Mouse (Mus musculus) left cerebral cortex, adult 18-20 months (tissue): ENCODE data around the gene Stx11. TPM values are rescaled to one million over a fixed set of nuclear protein-coding genes. Genes with fewer than 3 reads are reported as not detected.
"Not testable (repeated sequence)": the region's sequence is repeated elsewhere in the genome, so short reads cannot be mapped to it uniquely, and the experiment has no call there.

ENCODE experiments used
- DNase-seq, 2 experiments: peaks; one replicate each; pipeline ENCODE4 v3.0.0; 2021 to 2022; ENCODE audit warnings: low spot score in 2 of 2, mixed read lengths in 1 of 2
- total RNA-seq, 2 experiments: library from RNA; stranded (reverse); gene quantifications; 2 replicates each; pipeline ENCODE4 v1.2.3; 2021

Gene Stx11
- total RNA-seq, 2 experiments from 2014 or later: 0.07 to 0.37 TPM

- no peak for DNase-seq
Observed at GRCm38 (mm10) chr10:12961546-12961945, 2.6 kb downstream of the Stx11 start.

- DNase-seq: no peak
Observed at GRCm38 (mm10) chr10:12957271-12957670, 6.8 kb downstream of the Stx11 start.

GRCm38 (mm10) chr10:12955831-12956230 is 8.3 kb downstream of the Stx11 start:
- DNase-seq: no peak

GRCm38 (mm10) chr10:12951358-12951757 is 12.7 kb downstream of the Stx11 start:
- DNase-seq: not testable (repeated sequence)

- DNase-seq: no peak
Observed at GRCm38 (mm10) chr10:12949299-12949698, 14.8 kb downstream of the Stx11 start.

GRCm38 (mm10) chr10:12947606-12948005 is 16.5 kb downstream of the Stx11 start:
- no peak for DNase-seq

- DNase-seq: peak; percentile 48 to 56
Observed at GRCm38 (mm10) chr10:12941018-12941761, 22.9 kb downstream of the Stx11 start.

GRCm38 (mm10) chr10:12938763-12939162 is 25.3 kb downstream of the Stx11 start:
- DNase-seq: no peak

- no peak for DNase-seq
Observed at GRCm38 (mm10) chr10:12936079-12936478, 28.0 kb downstream of the Stx11 start.

GRCm38 (mm10) chr10:12935575-12935974 is 28.5 kb downstream of the Stx11 start:
- DNase-seq: no peak

- DNase-seq: no peak
Observed at GRCm38 (mm10) chr10:12931492-12932400, 32.4 kb downstream of the Stx11 start.

- no peak for DNase-seq
Observed at GRCm38 (mm10) chr10:12930351-12930905, 33.7 kb downstream of the Stx11 start.

GRCm38 (mm10) chr10:12929857-12930174 is 34.3 kb downstream of the Stx11 start:
- no peak for DNase-seq

GRCm38 (mm10) chr10:12929149-12929856 is 34.8 kb downstream of the Stx11 start:
- DNase-seq: no peak

GRCm38 (mm10) chr10:12928193-12928592 is 35.9 kb downstream of the Stx11 start:
- no peak for DNase-seq

GRCm38 (mm10) chr10:12922574-12923353 is 41.3 kb downstream of the Stx11 start:
- DNase-seq: peak; percentile 98 to 99

GRCm38 (mm10) chr10:12922077-12922573 is 42.0 kb downstream of the Stx11 start:
- no peak for DNase-seq

GRCm38 (mm10) chr10:12921551-12922040 is 42.5 kb downstream of the Stx11 start:
- DNase-seq: no peak

- DNase-seq: no peak
Observed at GRCm38 (mm10) chr10:12919287-12919686, 44.8 kb downstream of the Stx11 start.

GRCm38 (mm10) chr10:12917626-12918025 is 46.5 kb downstream of the Stx11 start:
- DNase-seq: no peak
